Mouse (Mus musculus): ENCODE measurements around the gene Inka2.

Inka2 gene

DNA sequence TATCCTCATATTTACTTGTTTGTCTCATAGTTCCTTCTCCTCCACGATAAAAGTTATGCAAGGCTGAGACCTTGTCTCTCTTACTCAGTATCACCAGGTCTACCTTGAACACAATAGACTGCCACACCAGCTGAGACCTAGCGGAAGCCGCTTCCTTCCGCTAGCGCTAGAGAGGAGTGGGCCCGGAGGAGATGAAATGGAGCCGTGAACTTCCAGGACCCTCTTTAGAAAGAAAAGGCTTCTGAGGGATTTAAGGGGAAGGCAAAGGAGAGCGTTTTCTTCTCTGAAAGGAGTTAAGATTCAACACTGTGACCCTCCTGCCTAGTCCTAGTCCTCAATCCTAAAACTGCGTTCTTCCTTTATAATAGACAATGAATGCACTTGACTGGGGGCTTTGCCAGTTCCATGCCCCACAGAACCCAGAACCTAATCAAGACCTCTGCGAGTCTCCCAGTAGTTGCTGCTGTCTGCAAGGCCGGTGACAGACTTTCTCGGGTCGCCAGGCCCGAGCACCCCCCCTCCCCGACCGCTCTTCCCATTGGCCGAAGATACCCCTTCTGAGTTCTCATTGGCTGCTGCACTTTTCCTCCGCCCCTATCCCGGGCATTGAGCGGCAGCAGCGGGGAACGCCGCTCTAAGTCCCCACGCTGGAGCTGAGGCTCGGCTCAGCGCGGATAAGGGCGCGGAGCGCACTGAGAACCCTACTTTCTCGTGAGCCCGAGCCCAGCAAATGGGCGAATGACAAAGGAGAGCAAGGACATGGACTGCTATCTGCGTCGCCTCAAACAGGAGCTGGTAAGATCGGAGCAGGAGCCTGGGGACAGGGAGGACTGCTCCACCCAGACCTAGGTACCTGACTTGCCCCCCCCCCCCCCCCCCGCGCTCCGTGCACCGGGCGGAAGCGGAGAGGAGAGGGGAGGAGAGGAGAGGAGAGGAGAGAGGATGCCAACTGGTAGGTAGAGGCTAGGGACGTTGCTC, at the start of gene Inka2:
TSS of gene Inka2 (plus strand) at position 569 of the 978 bp plus-strand sequence.
- in situ Hi-C loops (cut with MboI, MseI) = no loop called here

DNA sequence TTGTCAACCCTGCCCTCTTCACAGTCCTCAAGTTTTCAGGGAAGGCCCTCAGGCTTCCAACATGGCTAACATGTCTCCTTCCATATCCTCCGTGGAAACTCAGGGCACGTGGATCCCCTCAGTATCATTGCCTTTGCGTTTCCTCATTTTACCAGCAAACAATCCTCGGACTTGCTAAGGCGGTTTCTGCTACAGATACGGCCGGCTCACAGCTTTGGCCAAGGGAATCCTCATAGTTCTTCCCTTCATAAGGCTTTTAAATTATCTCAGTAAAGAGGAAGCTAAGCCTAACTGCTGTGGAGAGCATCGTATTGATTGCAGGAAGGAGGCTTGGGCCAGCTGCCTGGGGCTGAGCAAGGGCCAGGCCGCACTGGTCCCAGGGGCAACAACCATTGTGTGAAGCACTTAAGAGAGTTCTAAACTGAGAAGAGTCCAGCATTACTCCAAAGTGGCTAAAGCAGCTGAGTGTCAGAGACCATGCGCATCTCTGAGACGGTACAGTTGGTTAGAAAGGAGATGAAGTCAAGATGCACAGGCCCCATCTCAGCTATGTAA, 49.3 kb upstream of the Inka2 start:
- in situ Hi-C loops (cut with MboI, MseI) = loop anchor here (5.0 to 25.0 kb wide), 3 partner anchors 120 to 782 kb away; no protein-coding TSS in a partner anchor

DNA sequence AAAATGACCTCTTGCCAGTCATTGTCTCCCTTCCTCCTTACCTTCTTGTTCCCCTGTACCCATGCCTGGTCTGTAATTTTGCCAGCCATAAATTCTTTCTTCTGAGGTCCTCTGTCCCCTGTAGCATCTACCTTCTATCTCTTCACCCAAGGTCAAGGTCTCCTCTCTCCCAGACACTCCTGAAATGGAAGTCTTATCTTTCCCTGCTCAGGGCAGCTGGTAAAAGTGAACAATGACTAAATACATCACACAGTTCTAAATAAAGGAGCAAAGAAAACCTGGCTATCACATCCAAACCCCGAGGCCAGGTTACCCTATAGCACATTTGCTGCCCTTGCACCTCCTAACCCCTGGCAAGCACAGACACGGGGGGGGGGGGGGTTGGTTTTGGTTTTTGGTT, 43.9 kb upstream of the Inka2 start:
- in situ Hi-C loops (cut with MboI, MseI) = loop anchor here (25.0 kb wide), 1 partner anchor 777 kb away; no protein-coding TSS in a partner anchor

DNA sequence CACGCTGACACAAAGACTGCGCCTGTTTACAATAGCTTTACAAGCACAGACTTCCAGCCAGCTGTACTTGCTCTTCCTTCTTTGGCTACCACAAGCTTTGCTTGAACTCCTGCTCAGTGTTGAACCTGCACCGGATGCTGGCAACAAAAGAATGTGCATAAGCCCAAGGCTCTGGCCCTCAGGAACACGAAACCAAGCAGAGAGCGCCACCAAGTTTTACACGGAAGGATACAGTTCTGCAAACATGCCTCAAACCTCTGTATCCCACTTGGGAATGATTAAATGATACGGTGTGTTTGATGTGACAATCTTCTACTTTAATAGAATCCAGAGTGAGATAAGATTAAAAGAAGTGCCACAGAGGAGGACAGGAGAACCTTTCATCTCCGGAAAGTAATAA, 41.4 kb upstream of the Inka2 start:
- in situ Hi-C loops (cut with MboI, MseI) = loop anchor here (25.0 kb wide), 1 partner anchor 774 kb away; no protein-coding TSS in a partner anchor

DNA sequence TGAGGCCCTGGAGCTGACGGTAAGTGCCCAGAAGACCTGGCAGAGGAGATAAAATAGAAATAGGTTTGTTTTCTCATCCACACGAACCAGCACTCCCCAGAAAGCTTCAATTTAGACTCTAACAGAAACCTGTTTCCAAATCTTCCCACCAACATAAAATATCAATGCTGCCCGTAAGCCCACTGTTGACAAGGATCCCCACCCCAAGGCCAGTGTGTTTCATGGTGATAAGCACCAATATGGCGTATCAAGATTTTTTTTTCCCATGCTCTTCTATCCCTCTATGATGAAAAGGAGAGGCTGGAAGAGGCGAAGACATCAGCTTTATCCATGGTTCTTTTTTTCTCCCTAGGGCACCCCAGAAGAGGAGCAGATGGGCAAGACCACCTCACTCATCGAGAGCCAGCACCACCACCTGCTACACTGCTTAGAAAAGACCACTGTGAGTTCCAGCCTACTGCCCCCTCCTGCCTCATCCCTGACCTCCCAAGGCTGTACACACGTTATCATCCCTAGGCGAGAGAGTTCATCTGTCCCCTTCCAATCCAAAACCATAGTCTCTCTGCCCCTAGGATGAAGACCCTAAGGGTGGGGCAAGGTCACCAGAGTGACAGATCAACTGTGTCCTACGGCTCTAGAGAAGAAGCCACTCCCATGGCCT, 39.2 kb upstream of the Inka2 start:
- in situ Hi-C loops (cut with MboI, MseI) = loop anchor here (25.0 kb wide), 1 partner anchor 772 kb away; no protein-coding TSS in a partner anchor

DNA sequence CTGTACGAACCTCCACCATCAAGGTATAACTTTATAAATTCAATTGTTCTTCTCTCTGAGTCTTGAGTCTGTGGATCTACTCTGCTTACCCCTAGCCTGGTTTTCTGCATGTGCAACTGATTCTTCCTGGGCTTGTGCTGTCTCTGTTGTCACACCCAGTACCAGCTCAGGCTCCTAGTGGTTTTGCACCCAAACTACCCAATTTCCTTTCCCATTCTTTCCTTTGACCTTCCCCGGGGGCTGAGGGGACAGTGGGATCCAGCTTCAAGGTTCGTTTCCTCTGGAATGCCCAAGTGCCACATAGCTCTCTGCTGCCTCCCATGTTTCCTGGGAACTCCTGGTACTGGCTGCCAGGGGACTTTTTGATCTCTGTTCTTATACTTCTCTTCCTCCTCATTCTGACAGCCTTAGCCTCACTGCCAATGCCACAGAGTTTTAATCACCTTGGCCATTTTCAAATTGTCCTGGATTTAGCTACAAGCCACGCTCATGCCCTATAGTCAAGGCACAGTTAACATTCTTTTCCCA, 37.3 kb upstream of the Inka2 start:
- in situ Hi-C loops (cut with MboI, MseI) = loop anchor here (25.0 kb wide), 1 partner anchor 770 kb away; no protein-coding TSS in a partner anchor

DNA sequence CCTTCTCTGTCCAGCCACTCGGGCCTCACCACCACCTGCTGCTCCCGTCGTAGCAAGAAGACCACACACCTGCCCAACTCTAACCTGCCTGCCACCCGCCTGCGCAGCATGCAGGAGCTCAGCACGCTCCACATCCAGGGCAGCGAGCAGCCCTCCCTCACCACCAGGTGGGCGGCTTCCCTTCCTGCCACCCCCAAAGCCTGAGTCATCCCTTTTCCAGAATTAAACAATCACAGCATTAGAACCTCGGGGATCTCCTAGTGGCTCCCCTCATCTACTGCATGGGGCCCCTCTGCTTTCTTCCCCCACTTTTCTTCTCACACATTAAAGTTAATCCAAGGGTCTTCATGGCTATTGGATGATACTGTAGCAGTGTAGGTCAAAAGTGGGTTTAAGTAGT, 36.2 kb upstream of the Inka2 start:
- in situ Hi-C loops (cut with MboI, MseI) = loop anchor here (25.0 kb wide), 1 partner anchor 769 kb away; no protein-coding TSS in a partner anchor

DNA sequence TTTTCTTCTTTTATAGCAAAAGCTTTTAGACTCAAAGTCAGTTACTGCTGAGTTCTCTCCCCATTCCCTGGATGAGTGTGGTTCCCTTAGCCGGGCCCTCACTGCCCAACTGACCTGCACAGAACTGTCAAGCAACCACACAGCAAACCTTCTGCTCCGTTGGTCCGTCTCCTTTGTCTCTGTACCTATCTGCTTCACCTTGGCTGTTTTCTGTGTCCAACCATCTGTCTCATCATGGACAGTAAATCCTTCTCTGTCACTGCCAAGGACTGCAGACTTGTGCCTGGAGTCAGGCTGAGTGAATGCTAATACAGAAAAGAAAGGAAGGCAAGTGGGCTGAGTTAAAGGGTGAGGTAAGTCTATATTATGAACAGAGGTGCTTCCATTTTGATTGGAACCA, 34.6 kb upstream of the Inka2 start:
- in situ Hi-C loops (cut with MboI, MseI) = loop anchor here (25.0 kb wide), 1 partner anchor 768 kb away; no protein-coding TSS in a partner anchor

DNA sequence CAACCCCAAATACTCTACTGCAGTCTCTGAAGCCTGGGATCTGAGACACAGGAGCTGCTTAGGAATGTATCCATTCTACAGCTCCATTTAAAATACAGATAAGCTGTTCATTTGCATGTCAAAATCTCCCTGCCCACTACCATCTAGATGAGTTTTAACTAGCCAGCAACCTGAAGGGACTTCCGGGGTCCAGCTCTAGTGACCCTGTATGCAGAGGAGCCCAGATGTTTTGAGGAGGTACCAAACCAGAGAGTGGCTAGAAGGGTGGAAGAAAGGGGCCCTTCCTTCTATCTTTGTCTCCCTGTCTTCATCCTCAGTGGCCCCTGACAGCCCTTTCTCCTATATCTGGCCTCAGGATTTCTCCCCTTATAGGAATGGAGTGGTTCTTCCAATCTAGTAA, 33.6 kb upstream of the Inka2 start:
- in situ Hi-C loops (cut with MboI, MseI) = loop anchor here (25.0 kb wide), 1 partner anchor 766 kb away; no protein-coding TSS in a partner anchor

DNA sequence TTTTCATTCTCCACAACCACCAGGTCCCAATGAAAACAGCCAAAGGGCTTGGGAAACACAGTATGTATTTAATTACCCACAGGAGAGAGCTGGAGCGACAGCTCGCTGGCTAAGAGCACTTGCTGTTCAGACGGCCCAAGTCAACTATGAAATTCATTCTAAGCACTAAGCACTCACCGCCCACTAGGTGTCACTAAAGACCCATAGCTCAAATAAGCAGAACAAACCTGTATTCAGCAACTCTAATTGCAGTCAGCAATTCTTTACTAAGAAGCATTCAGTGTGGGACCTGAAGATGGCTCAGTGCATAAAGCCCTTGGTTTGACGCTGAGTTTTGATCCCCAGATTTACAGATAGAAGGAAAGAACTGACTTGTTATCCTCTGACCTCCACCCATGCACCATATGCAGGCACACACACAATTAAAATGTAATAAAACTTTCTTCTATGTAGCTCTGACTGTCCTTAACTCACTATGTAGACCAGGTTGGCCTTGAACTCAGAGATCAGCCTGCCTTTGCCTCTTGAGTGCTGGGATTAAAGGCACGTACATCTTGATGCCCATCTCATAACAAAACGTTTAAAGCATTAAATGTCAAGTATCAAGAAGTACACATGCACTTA, 29.7 kb upstream of the Inka2 start:
- in situ Hi-C loops (cut with MboI, MseI) = loop anchor here (5.0 to 25.0 kb wide), 4 partner anchors 48 to 1363 kb away; partner anchors contain the start of genes Dennd2d and Kcna3

DNA sequence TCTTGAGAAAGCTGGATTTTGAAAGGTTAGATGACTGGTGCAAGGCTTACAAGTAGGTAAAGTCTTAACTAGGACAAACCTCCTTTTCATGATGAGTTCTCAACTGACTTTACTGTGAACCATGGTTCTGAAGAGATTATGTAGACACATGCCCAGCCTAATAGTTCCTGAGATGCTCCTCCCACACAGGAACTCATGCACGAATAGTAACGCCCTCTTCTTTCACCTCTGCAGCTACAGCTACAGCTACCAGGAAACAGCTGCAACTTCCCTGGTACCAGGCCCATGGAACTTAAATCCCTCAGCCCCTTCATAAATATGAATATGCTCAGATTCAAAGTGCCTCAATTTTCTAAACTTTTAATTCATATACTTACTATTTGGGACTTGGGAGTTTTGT, 28.5 kb upstream of the Inka2 start:
- in situ Hi-C loops (cut with MboI, MseI) = loop anchor here (5.0 to 25.0 kb wide), 3 partner anchors 46 to 1361 kb away; partner anchors contain the start of genes Dennd2d and Kcna3

DNA sequence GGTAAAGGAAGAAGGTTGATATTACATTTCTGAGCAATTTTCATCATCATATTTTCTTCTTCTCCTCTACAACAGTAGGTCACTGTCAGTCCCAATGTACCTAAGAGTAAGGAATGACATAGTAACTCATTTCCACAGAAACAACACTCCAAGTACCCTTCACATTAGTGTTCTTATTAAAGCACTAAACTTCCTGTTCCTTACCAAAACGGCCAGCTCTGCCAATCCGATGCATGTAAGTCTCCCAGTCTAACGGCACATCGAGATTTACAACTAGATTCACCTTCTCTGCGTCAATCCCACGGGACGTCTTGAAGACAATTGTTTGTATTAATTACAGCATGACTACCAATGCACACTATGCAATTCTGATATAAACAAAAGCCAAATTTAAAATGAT, 24.1 kb upstream of the Inka2 start:
- in situ Hi-C loops (cut with MboI, MseI) = loop anchor here (10.0 to 25.0 kb wide), 3 partner anchors 807 to 1664 kb away; partner anchors contain the start of genes Dennd2d and Kcna3

DNA sequence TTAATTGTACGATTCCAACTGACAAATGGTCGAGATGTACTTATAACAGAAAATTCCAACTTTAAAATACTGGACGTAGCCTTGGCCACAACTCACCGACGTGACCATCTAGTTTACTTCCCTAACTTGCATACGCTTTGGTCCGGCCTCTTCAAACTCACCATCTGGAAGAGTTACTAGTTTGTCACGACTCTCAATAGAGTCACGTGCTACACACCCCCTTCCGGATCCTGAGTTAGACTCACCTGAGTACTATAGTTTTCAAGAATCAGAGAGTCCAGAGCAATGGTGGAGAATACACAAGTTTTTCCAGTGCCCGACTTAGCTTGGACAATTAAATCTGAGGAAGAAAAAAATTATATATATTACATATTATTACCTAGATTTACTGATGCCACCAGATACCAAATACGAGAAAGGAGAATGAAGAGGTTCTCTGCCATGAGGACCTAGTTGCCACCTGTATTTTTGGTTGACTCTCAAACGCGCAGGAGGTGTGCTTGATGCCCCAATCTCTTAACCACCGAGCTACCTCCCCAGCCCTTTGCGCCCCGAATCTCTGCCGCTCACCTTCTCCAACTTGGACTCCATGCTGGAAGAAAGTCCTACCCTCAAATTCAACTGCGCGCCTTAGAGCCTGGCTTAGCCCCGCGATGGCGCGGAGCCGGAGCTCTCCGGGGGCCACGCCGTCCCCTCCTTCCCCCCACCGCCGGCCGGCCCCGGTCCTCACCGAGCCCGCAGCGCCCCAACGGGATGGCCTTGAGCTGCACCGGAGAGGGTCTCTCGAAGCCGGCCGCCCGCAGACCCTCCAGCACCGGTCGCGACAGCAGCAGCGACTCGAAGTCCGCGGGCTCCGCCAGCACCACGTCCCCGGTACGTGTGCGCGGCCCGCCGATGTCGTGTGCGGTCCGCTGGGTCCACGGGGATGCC, 17.7 kb upstream of the Inka2 start:
- in situ Hi-C loops (cut with MboI, MseI) = loop anchor here (5.0 to 25.0 kb wide), 5 partner anchors 116 to 1658 kb away; partner anchors contain the start of genes Dennd2d, Kcna3, Rap1a and Wdr77

DNA sequence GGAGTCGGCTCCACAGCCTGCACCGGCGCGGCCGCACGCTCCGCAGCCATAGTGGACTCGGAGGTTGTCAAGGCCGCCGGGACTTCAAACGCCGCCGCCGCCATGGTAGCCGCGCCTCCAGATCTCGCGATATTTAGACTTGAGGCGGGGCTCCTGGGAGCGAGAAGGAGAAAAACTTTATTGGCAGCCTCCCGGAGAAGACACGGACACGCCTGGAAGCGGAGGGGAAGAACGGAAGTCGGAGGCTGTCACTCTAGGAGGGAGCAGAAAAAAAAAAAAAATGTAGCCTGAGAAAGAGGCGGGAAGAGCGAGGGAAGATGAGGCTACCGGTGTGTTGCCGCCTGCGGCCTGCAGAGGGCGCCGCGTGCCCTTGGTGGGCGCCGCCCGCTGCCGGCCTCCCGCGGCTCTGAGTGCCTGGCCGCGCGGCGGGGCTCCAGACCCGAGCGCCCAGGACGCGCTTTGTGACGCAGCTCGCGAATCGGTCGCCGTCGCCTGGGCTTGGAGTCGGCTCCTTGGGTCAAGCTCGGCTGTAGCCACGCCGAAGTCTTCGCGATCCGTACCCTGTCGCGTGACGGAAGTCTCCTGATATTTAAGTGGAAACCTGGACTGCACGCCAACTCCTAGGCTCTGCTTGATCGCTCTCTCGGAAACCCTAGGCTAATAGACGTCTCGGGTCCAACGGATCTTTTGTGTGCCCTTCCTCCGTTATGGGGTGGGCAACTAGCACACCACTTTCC, 16.9 kb upstream of the Inka2 start, which contains the start of gene Ddx20:
TSS of gene Ddx20 (minus strand) at position 251 of the 737 bp plus-strand sequence.
- in situ Hi-C loops (cut with MboI, MseI) = loop anchor here (5.0 to 25.0 kb wide), 5 partner anchors 115 to 1657 kb away; partner anchors contain the start of genes Dennd2d, Kcna3, Rap1a and Wdr77

DNA sequence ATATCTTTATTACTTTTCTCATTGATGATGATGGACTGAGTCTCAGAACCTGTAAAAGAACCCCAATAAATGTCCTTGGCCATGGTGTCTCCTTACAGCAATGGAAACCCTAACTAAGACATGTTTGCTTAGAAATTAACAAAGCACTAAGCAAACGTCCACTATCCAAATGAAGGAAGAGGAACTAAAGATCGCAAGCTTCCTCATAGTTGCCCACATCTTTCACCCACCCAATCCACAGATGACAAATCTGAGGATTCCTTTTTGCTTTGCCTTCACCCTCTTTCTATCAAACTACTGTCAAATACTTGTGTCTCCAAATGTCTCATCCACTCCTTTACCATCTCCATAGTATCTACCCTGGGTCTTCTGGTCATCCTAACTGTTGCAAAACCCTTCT, 15.9 kb upstream of the Inka2 start:
- in situ Hi-C loops (cut with MboI, MseI) = loop anchor here (5.0 to 25.0 kb wide), 5 partner anchors 114 to 1656 kb away; partner anchors contain the start of genes Dennd2d, Kcna3, Rap1a and Wdr77

DNA sequence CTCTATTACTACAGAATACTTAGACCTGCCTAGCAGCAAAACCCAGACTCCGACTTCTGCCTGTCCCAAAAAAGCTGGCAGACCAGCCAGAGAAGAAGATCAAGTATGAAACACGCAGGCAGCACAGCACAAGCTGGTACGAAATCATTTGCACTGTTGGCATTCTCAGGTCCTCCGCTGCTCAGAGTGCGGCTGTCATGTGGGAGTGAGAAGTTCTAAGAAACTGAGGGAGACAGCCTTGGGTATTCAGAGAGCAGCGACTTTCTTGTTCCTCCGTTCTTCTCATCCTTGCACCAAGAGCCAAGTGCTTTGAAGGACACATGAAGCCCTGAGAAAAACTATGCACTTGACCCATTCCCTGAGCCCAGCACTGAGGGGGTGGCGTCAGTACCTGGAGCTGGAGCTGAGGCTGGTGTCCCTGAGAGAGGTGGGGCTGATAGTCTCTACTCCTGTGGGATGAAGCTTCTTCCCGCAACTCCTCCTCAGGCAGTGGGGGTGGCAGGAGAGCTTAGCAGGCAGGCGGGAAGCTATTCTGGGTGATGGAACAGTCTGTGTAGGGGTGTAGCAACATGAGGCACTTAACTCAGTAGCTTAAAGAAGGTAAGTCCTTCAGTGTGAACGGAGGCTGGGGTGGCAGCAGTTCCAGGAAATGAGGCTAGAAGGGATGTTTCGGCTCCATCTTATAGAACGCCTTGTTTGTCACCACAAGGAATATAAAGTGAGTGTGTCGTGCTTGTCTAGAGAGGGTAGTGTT, 10.9 kb upstream of the Inka2 start:
- in situ Hi-C loops (cut with MboI, MseI) = loop anchor here (5.0 to 25.0 kb wide), 3 partner anchors 204 to 1344 kb away; partner anchors contain the start of genes Dennd2d and Kcna3
